Mouse (Mus musculus) embryonic facial prominence, embryonic 11.5 days (tissue): ENCODE data around the gene Narfl. TPM values are rescaled to one million over a fixed set of nuclear protein-coding genes. Genes with fewer than 3 reads are reported as not detected.

Experiments
- ATAC-seq: fragments of 200-750 bp; cut with Nextera tagmentation; replicated peaks from 2 replicates; pipeline ENCODE4 v1.8.0; 2017; ENCODE audit warnings: low read depth; ENCODE audit not compliant: insufficient number of reproducible peaks, low FRiP score, low TSS enrichment
- DNase-seq: peaks from one replicate; pipeline ENCODE4 v3.0.0-alpha.2; 2015; ENCODE audit warnings: low spot score
- H3K27ac ChIP-seq: fragments of 300-500 bp; sonication (generic); replicated peaks from 2 replicates; pipeline ENCODE4 v1.5.1; 2014; ENCODE audit warnings: mild to moderate bottlenecking, low read depth, low read length, control low read depth
- H3K27me3 ChIP-seq: fragments of 300-500 bp; sonication (generic); 2 replicates; pipeline ENCODE4 v1.6.1; 2014; ENCODE audit warnings: mild to moderate bottlenecking, low read length, moderate library complexity, mixed read lengths; ENCODE audit not compliant: control insufficient read depth, insufficient read depth
- H3K36me3 ChIP-seq: fragments of 300-500 bp; sonication (generic); replicated peaks from 2 replicates; pipeline ENCODE4 v1.6.1; 2014; ENCODE audit warnings: low read depth, mild to moderate bottlenecking, low read length, moderate library complexity, mixed read lengths; ENCODE audit not compliant: control insufficient read depth, insufficient read depth
- H3K4me1 ChIP-seq: fragments of 300-500 bp; sonication (generic); 2 replicates; pipeline ENCODE4 v1.6.1; 2014; ENCODE audit warnings: low read length, mixed read lengths; ENCODE audit not compliant: control insufficient read depth, insufficient read depth
- H3K4me2 ChIP-seq: fragments of 300-500 bp; sonication (generic); 2 replicates; pipeline ENCODE4 v1.6.1; 2014; ENCODE audit warnings: low read depth, mild to moderate bottlenecking, control low read depth, low read length, moderate library complexity
- H3K4me3 ChIP-seq: fragments of 300-500 bp; sonication (generic); 2 replicates; pipeline ENCODE4 v1.5.1; 2014; ENCODE audit warnings: low read depth, low read length, control low read depth
- H3K9ac ChIP-seq: fragments of 300-500 bp; sonication (generic); replicated peaks from 2 replicates; pipeline ENCODE4 v1.6.1; 2014; ENCODE audit warnings: mild to moderate bottlenecking, control low read depth, low read length
- H3K9me3 ChIP-seq: fragments of 300-500 bp; sonication (generic); replicated peaks from 2 replicates; pipeline ENCODE4 v1.6.1; 2016; ENCODE audit warnings: mild to moderate bottlenecking, low read length, inconsistent platforms, mixed read lengths; ENCODE audit not compliant: control insufficient read depth
- WGBS: fragments of 180-500 bp; shearing (Covaris S2); extraction: QIAGEN DNeasy Blood & Tissue Kit; methylation state at CpG from one replicate; pipeline ENCODE4 v1.1.7; 2014; 5-methylcytosine and 5-hydroxymethylcytosine counted together
- polyA plus RNA-seq: library from polyadenylated mRNA; unstranded; fragments of >200 nt; fragmentation: Nextera tagmentation; extraction: Ambion mirVana; gene quantifications from 2 replicates; pipeline ENCODE4 v1.2.1, GENCODE M21; 2014

The Narfl gene
- polyA plus RNA-seq, 1 experiment from 2014 or later = 23.8 TPM

- Histone ChIP-seq H3K27me3 (no peaks in the 10 kb centered on the region), H3K27ac (no peak overlapping the region), H3K36me3 (no peaks in the 10 kb centered on the region), H3K4me1 (no peaks in the 10 kb centered on the region), H3K9ac (no peak overlapping the region), H3K9me3 (no peaks in the 10 kb centered on the region), H3K4me3 (no peak overlapping the region), H3K4me2 (no peak overlapping the region)
- ATAC-seq (no peak), DNase-seq (no peak)
- 82% methylated on average over 4 of the region's 4 CpGs for WGBS
Observed at GRCm38 (mm10) chr17:25755086-25755485, 18.5 kb upstream of the Narfl start.

GRCm38 (mm10) chr17:25755627-25756377 is 17.8 kb upstream of the Narfl start:
- Histone ChIP-seq H3K9ac (no peak overlapping the region), H3K27ac (no peak overlapping the region), H3K4me2 (no peak overlapping the region), H3K9me3 (no peaks in the 10 kb centered on the region), H3K4me1 (no peaks in the 10 kb centered on the region), H3K36me3 (no peaks in the 10 kb centered on the region), H3K4me3 (no peak overlapping the region), H3K27me3 (no peaks in the 10 kb centered on the region)
- ATAC-seq = no peak
- peak; percentile 43 for DNase-seq
- WGBS = 25% methylated on average over 4 of the region's 4 CpGs

GRCm38 (mm10) chr17:25756378-25757242 is 17.0 kb upstream of the Narfl start:
- Histone ChIP-seq H3K4me2 (no peak overlapping the region), H3K27ac (no peak overlapping the region), H3K4me1 (no peaks in the 10 kb centered on the region), H3K9ac (no peak overlapping the region), H3K27me3 (no peaks in the 10 kb centered on the region), H3K36me3 (no peaks in the 10 kb centered on the region), H3K9me3 (no peaks in the 10 kb centered on the region), H3K4me3 (no peak overlapping the region)
- ATAC-seq = no peak
- WGBS = 79% methylated on average over 9 of the region's 9 CpGs
- DNase-seq = no peak

GRCm38 (mm10) chr17:25757691-25758090 is 15.9 kb upstream of the Narfl start:
- Histone ChIP-seq H3K36me3 (no peaks in the 10 kb centered on the region), H3K4me2 (no peak overlapping the region), H3K4me1 (no peaks in the 10 kb centered on the region), H3K27ac (no peak overlapping the region), H3K9ac (no peak overlapping the region), H3K9me3 (no peaks in the 10 kb centered on the region), H3K4me3 (no peak overlapping the region), H3K27me3 (no peaks in the 10 kb centered on the region)
- 62% methylated on average over 3 of the region's 3 CpGs for WGBS
- no peak for ATAC-seq
- no peak for DNase-seq

GRCm38 (mm10) chr17:25760148-25760547 is 13.4 kb upstream of the Narfl start:
- no peak for ATAC-seq
- no peaks in the 10 kb centered on the region for H3K4me1 ChIP-seq
- H3K9me3 ChIP-seq = no peaks in the 10 kb centered on the region
- no peaks in the 10 kb centered on the region for H3K27me3 ChIP-seq
- H3K36me3 ChIP-seq = no peaks in the 10 kb centered on the region
- H3K4me2 ChIP-seq = no peak overlapping the region
- H3K4me3 ChIP-seq = no peak overlapping the region
- no peak overlapping the region for H3K9ac ChIP-seq
- H3K27ac ChIP-seq = no peak overlapping the region
- 83% methylated on average over 8 of the region's 8 CpGs for WGBS
- no peak for DNase-seq

GRCm38 (mm10) chr17:25761561-25761970 is 12.0 kb upstream of the Narfl start:
- Histone ChIP-seq H3K4me3 (no peak overlapping the region), H3K36me3 (no peaks in the 10 kb centered on the region), H3K9me3 (no peaks in the 10 kb centered on the region), H3K27ac (no peak overlapping the region), H3K4me2 (no peak overlapping the region), H3K27me3 (no peaks in the 10 kb centered on the region), H3K9ac (no peak overlapping the region), H3K4me1 (no peaks in the 10 kb centered on the region)
- DNase-seq (no peak), ATAC-seq (no peak)
- WGBS = 50% methylated on average over 4 of the region's 4 CpGs

GRCm38 (mm10) chr17:25762591-25762990 is 11.0 kb upstream of the Narfl start:
- Histone ChIP-seq H3K27ac (no peak overlapping the region), H3K9ac (no peak overlapping the region), H3K4me1 (no peaks in the 10 kb centered on the region), H3K9me3 (no peaks in the 10 kb centered on the region), H3K36me3 (no peaks in the 10 kb centered on the region), H3K4me2 (no peak overlapping the region), H3K27me3 (no peaks in the 10 kb centered on the region), H3K4me3 (no peak overlapping the region)
- ATAC-seq (no peak), DNase-seq (no peak)
- 55% methylated on average over 3 of the region's 3 CpGs for WGBS

- H3K36me3 ChIP-seq = no peaks in the 10 kb centered on the region
- no peak overlapping the region for H3K4me2 ChIP-seq
- WGBS = 43% methylated on average over 5 of the region's 5 CpGs
- no peak overlapping the region for H3K9ac ChIP-seq
- DNase-seq (peak; percentile 27), ATAC-seq (peak; percentile 69)
- H3K27me3 ChIP-seq = no peaks in the 10 kb centered on the region
- no peak overlapping the region for H3K4me3 ChIP-seq
- no peak overlapping the region for H3K27ac ChIP-seq
- H3K4me1 ChIP-seq = no peaks in the 10 kb centered on the region
- H3K9me3 ChIP-seq = no peaks in the 10 kb centered on the region
Observed at GRCm38 (mm10) chr17:25765886-25766285, 7.7 kb upstream of the Narfl start.
